Mouse (Mus musculus) neural tube, embryonic 10.5 days (tissue): Measurements from ENCODE around the gene Zfp964.
"Not testable (repeated sequence)": the region's sequence is repeated elsewhere in the genome, so short reads cannot be mapped to it uniquely, and the experiment has no call there.

ENCODE experiments used
- DNase-seq: peaks from one replicate; pipeline ENCODE4 v3.0.0-alpha.2; 2017; ENCODE audit warnings: low spot score; ENCODE audit errors: extremely low spot score

Zfp964 gene

DNA sequence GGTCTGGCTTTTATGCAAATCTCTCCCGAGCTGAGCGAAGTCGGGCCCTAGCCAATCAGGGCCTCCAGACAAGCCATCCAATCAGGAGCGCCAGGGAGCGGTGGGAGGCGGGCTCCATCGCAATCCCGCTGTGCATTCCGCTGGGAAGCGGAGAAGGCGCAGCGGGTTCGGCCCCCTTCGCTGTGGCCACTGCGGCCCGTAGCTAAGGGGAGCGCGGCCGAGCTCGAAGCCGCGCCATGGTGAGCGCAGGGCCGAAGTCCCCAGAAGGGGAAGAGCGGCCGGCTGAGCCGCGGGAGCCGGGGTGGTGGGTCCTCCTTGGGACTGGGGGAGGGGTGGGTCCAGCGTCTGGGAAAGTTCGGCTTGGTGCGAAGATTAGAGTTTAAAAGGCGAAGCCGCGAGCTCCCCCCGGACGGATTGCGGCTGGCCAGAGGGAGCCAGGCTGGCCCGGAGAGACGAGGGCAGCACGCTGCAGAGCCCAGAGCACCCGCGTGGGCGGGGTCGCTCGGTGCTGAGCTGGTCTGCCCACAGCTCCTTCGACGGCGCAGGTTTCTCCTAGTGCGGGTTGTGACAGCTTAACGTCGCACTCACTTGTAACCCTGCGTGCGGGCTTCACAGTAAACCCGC lies at the start of gene Zfp964:
Gene Zfp964, plus strand, starts transcription at position 122 of the 624 bp plus-strand sequence.
- peak; percentile 90 for DNase-seq

DNA sequence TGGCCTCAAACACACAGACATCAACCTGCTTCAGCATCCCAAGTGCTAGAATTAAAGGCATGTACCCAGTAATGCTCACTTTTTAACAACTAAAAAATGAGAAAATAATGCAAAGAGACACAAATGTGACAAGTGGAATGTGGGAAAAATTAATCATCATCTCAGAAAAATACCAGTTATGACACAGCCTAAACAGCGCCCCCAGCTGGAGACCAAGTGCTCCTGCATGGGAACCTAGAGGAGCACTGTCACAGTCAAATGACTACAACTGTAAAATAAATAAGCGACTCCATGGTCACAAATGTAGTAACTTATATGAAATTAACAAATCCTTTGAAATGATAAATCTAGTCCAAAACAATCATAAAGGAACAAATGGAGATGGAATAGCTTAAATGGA lies 39.6 kb upstream of the Zfp964 start:
- DNase-seq, result no peak

DNA sequence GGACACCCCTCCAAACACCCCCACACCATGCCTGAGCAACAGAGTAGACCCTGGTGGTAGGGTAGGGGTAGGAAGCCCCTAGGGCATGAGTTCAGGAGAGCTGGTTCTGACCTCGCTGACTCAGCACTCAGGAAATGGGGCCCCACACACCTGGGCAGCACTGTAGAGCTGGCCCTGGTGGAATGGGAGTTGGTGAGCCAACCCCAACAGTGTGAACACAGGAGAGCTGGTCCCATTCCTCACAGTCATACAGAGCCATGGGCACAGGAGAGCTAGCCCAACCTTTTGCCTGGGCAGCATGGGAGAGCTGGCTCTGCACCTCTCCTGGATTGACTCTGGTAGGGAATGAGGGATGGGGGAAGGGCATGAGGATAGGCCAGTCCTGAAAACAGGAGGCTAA lies 36.2 kb upstream of the Zfp964 start:
- DNase-seq, result no peak

DNA sequence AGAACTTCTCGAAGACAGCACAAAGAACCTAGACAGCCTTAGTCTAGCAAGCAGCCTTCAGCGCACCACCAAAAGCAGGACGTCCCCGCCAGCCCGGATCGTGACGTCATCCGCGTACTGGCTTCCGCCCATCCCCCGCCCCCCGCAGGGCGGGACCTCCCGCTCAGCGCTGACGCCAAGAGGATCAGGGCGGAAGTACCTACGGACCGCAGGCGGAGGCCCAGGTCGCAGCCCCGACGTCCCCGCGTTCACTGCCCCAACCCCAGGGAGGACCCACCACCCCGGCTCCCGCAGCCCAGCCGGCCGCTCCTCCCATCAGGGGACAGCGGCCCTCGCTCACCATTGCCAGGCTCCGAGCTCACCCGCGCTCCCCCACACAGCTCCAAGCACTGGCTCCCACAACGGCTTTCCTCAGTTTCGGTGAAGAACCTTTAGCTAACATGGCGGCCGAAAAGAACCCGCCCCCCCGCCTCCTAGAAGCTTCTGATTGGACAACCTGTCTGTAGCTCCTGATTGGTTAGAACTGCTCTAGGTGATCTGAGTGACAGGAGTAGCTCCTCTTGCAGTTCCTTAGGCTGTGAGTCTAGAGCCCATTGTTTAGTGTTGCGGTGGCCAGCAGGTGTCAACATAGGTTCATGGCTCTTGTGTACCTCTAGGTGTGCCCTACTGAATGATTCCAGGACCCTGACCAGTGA lies 29.0 kb upstream of the Zfp964 start, which contains the start of gene Zfp868:
Gene Zfp868, minus strand, starts transcription at position 454 of the 695 bp plus-strand sequence.
- DNase-seq, result peak; percentile 98

DNA sequence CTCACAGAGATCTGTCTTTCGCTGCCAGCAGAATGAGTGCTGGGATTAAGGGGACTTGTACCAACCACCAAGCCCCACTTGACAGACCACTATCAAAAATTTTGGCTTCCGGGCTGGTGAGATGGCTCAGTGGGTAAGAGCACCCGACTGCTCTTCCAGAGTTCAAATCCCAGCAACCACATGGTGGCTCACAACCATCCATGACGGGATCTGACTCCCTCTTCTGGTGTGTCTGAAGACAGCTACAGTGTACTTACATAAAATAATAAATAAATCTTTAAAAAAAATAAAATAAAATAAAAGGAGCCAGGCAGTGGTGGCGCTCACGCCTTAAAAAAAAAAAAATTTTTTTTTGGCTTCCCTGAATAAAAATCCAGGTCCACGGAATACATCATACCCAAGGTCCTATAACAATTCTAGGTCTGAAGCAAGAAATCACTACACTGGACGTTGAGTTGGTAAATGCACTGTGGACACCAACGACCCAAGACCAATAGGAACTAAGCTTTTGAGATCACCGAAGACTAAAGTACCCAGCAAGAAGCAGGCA lies 396 bp upstream of the Zfp964 start:
- no peak for DNase-seq

DNA sequence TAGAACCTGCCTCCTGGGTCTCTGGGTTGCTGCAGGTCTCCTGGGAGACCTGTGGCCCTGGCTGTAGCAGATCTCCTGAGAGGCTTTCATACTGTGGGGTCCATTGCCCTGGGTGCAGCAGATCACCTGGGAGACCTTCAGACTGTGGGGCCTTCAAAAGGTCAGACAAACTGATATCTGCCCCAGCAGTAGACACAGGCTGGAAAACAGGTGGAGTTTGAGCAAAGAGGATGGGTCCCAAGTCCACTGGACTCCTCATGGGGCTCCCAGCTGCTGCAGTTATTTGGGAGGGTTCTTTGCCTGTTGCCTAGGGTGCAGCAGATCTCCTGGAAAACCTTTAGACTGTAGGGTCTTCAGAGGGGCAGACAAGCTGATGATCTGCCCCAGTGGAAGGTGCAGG lies 7.0 kb downstream of the Zfp964 start:
- no peak for DNase-seq

DNA sequence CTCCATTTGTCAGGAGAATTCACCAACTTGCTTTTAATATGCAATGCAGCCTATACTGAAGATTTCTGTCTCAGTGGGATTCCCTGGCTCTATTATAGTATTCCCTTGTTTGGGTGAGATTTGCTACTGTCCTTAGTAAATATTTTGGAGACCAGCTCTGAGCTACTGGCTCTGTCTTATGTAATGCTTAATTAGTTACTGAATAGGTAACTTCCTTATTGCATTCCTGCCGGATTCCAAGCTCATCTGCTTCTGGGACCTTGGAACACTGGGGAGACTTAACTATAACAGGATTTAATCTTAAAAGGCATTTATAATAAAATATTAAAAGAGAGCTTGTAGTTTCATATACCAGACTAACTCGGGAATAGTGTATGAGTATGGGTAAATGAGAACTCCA lies 10.8 kb downstream of the Zfp964 start:
- DNase-seq, result not testable (repeated sequence)

DNA sequence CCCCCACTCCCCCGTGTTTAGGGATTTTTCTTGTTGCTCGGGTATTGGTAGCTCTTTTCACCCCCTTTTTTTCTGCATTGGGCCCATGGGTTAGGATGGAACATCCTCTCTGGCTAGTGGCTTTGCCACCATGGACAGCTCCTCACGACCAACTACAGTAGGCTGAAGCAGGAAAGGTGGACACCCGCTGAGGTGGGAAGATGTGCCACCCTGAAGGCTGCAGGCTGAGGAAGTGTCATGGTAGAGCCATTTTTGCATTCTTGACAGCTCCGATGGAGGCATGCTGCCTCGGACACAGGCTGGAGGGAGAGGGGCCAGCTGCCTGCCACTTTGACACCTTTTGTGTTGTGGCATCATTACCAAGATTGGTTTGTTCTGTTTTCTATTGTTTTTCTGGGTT lies 47.5 kb downstream of the Zfp964 start:
- no peak for DNase-seq

- DNase-seq, result not testable (repeated sequence)
Measured at GRCm38 (mm10) chr8:69710624-69711023, 56.3 kb downstream of the Zfp964 start, which contains the start of gene Zfp869. TSS of gene Zfp869 (minus strand) at chr8:69710724.

GRCm38 (mm10) chr8:69713516-69713915 lies 59.2 kb downstream of the Zfp964 start:
- DNase-seq, result no peak

DNA sequence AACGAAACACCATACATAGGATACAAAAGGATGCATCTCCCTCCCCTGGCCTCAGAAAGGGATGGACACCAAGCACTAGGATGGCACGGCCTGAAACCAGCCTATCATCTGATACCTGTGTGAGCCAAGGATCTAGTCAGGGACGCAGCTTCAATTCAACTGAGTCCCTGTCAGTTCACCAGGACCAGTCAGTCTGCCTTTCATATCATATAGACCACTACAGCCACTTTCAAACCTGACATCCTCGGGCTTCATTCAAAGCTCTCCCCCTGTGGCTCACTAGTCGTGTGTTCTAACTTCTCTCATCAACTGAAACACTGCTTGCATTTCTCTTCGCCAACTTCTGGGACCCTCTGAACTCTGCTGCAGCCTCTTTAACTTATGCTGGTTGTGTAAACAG lies 61.1 kb downstream of the Zfp964 start:
- DNase-seq, result no peak
